Mouse (Mus musculus) right cerebral cortex, postnatal 36 days (tissue): ENCODE measurements around the gene Vps11.
"Not testable (repeated sequence)": the region's sequence is repeated elsewhere in the genome, so short reads cannot be mapped to it uniquely, and the experiment has no call there.

Source experiments
- DNase-seq, 2 experiments: peaks; one replicate each; pipeline ENCODE4 v3.0.0; 2022; ENCODE audit warnings: low spot score in 2 of 2, mixed read lengths in 1 of 2

Vps11 gene

DNA sequence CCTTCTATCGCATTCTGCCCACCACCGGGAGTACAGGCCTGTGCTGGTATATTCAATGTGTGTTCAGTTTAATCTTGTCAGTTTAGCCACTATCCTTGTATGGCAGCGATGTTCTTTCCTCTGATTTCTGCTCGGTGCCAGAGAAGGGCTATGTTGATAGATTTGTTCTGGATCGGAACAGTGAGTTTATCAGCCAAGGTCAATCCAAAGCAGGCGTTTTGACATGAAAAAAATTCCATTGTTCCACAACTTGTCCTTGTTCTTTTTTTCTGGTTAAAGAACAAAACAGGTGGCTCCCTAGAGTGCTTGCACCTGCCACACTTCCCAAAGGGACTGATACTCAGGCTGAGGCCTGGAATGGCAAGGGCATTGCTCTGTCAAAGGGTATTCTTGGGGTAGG is 14.7 kb upstream of the Vps11 start:
- DNase-seq, result no peak

DNA sequence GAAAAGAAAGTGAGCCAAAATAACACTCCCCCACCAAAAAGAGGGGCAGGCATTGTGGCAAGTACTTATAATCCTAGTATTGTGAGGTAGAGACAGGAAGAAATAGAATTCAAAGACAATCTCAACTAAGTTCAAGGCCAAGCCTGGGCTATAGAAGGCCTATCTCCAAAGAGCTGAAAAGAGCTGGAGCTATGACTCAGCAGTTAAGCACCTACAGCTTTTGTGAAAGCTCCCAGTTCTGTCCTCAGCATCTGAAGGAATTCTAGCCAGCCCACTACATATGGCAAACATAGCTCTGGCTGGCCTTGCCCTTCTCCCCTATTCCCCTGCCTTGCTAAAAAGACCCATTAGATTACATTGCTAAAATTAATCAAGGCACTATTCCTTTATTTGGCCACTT is 11.9 kb upstream of the Vps11 start:
- no peak for DNase-seq

DNA sequence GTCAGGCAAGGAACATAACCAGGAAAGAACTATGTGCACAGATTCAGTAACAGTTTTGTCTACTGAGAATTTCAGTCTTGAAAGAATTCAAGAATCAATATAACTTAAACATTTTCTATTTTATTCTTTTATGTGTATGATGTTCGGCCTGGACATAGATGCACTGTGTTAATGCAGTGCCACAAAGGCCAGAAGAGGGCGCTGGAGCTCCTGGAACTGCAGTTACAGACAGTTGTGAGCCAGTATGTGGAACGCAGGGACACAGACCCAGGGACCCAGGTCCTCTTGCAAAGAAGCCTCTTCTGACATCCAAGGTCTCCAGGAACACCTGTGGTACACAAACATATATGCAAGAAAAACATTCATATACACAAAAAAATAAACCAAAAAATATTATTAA is 3.0 kb upstream of the Vps11 start:
- no peak for DNase-seq

DNA sequence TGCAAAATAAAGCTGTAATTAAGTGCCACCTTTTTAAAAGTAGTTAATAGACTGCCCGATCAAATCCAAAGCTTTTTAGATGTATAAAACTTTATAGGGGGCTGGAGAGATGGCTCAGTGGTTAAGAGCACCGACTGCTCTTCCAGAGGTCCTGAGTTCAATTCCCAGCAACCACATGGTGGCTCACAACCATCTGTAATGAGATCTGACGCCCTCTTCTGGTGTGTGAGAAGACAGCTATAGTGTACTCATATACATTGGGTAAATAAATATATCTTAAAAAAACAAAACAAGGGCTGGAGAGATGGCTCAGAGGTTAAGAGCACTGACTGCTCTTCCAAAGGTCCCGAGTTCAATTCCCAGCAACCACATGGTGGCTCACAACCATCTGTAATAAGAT is 461 bp upstream of the Vps11 start:
- DNase-seq, result not testable (repeated sequence)

DNA sequence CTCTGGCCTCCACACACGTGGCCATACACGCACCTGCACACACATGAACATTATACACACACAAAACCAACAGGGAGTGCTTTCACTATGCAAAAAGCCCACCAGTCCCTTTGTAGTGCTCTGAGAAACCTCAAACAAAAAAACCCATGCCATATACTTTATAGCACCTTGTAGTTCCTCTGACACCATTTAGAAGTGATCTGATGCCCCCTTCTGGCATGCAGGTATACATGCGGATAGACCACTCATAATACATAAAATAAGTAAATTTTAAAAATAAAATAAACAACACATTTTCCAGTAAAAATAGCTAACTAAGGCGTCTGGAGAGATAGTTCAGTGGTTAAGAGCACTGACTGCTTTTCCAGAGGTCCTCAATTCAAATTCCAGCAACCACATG is 4.3 kb downstream of the Vps11 start:
- no peak for DNase-seq

DNA sequence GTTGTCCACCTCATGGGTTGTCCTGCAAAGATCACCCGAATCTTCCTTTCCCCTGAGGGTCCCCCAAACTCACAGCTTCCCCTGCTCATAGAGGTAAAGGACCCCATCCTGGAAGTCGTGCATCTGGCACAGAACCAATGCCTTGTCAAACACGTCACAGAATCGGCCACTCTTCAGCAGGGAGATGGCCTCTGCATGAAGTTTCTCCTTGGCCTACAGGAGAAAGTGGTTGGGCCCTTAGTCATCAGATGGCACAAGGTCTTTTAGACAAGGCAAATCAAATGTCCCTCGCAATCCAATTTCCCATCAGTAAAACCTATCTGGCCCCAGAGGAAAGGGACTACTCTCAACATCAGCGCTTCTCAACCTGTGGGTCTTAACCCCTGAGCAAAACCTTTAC is 8.3 kb downstream of the Vps11 start:
- DNase-seq, result no peak

DNA sequence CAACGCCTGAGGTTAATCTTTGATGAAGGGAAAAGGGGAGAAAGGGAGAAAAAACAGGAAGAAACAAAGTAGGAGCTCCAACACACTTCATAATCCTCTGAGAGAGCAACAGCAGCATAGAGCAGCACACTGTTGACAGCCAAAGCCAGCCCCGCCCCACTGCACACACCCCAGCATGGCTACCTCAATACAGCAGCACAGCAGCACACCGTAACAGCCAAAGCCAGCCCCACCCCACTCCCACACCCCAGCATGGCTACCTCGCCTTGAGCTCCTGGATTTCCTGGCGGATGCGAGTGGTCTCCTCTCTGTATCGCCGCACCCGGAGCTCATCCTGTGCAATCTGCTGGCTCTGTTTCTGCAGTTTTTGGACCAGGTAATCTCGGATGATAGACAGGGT is 9.1 kb downstream of the Vps11 start:
- no peak for DNase-seq

DNA sequence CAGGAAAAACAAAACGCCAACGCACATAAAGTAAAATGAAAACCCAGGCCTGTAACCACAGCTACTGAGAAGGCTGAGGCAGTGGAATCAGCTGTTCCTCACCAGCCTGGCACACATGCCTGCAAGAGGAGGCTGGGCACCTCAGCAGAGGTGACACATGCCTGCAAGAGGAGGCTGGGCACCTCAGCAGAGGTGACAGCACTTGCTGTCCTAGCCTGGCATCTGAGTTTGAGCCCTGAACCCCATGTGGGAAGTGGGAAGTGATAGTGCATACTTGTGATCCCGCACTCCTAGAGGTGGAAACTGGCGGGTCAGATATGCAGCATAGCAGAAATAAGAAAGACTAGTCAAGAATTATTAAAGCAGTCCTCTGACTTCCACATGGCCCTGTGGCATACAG is 10.1 kb downstream of the Vps11 start:
- no peak for DNase-seq

DNA sequence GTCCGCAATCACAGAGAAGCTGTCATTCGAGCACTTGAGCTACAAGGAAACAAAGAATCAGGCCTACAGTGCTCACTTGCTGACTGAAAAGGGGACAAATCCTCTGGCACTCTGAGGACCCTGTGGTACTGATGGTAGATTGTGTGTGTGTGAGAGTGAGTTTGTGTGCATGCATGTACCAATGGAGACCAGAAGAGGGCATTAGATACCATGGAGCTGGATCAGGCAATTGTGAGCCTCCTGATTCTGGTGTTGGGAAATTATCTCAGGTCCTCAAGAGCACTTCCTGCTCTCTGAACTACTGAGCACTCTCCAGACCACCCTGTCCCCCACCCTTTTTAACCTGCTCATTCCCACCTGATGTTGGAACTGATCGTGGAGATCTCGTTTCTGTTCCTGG is 12.9 kb downstream of the Vps11 start:
- DNase-seq, result no peak

DNA sequence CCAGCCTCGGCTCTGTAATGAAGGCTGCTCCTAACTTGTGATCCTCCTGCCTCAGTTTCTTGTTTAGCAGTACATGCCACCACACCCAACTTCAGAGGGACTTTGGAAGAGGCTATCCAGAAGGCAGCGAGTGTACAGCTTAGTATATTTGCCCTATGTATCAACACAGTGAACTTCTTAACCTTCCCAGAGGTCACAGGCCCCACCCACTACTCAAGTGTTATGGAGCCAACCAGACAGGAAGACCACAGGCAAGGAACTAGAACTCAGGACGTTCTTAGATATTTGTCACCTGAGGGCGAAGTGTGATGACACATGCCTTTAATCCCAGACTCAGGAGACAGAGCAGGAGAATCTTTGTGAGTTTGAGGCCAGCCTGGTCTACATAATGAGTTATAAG is 13.8 kb downstream of the Vps11 start:
- no peak for DNase-seq

DNA sequence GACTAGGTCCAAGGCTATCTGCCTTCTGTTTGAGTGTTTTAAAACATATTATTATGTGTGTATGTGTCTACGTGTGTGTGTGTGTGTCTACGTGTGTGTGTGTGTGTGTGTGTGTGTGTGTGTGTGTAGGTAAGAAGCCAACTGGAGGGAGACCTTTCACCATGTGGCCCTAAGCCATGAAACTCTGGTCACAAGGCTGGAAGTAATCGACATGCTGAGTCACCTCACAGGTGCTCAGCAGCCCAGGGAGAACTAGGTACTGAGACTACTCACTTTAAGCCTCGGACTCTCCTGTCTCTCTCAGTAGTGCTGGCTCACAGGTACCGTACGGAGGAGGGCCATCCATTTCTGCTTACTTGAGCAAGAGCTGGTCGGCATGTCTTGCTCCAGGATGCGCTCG is 14.3 kb downstream of the Vps11 start:
- DNase-seq, result no peak

DNA sequence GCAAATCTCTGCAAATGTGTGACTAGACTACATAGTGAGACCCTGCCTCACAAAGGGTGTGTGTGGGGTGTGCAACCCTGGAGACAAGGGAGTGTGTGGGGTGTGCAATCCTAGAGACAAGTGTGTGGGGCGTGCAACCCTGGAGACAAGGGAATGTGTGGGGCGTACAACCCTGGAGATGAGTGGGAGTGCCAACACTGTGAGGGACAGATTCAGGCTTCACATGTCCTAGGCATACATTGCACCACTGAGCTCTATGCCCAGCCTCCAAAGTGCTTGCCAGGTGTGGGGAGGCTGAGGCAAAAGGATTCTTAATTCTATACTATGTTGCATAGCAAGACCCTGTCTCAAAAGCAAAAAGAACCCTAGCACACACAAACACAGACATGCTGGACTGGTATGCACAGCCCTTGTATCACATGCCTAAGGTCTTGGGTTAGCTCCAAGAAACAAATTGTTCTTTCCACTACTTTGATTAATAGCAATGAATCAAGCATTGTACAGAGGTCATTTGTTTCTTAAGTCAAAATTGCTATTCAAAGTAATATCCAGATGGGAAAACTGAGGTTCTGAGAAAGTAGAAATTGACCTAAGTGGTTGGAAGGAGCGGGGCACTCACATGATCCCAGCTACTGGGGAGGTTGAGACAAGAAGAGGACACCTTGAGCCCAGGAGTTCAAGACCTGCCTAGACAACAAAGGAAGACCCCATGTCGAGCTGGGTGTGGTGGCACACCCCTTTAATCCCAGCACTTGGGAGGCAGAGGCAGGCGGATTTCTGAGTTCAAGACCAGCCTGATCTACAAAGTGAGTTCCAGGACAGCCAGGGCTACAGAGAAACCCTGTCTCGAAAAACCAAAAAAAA is 15.7 kb downstream of the Vps11 start:
- DNase-seq, result no peak

DNA sequence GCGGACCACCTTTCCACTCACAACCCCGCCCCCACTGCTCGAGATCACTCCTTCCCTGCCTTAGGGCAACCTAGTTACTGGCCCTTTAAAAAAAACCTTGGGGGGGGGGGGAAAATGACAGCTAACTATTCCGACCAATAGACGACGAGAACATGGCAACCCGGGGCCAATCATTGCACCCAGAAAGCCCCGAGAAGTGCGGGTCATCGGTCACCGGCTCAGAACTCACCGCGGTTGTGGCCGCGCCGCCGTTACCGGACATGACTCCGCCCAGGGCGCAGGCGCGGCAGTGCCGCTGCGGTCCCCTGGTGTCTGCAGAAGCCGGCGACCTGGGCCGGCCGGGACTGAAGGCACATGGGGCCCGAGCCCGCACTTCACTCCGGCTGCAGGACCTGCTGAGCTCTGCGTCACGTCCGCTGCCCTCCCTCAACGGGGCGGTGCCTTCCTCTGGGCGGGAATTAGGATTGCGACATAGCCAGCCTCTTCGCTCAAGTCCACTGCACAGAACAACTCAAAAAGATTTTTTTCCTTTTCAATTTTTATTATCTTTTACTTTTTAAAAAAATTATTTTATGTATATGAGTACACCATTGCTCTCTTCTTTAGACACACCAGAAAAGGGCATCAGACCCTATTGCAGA is 17.6 kb downstream of the Vps11 start, which contains the start of gene Hmbs:
Gene Hmbs, minus strand, starts transcription at position 448 of the 641 bp plus-strand sequence.
- DNase-seq, result peak; percentile 86 to 88

DNA sequence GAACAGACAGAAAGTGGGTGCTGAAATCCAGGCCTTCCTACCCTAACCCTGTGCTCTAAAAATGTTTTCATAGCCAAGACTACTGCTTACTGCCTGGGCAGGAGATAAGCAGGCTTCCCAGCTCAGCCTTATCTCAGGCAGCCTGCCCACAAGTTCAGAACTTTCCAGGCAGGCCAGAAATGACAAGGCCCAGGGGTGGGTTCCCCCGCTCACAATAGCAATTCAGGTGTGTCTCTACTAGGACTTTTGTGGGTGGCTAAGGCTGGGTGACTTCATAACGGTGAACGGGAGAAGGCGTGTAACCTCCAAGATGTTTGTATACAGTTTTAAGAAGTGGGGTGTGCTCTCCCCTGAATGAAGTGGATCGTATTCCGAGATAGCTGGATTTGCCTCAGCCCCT is 18.2 kb downstream of the Vps11 start:
- DNase-seq, result no peak

DNA sequence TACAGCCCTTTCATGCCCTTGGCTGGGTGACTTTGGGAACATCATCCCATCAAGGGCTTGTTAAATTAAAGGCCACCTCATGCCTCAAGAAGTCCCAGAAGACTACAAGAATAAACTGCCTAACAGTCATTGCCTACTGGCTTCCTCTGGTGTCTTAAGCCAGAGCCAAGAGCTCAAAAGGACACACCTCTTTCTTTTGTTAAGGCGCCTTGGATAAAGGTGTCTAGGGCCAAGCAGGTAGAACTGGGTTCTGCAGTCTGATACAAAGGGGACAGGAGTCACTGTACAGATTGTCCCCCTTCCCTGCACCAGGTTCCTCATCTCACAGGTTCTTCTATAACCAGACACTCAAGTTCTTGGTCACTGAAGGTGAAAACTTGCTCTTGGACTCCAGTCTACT is 18.9 kb downstream of the Vps11 start:
- no peak for DNase-seq

DNA sequence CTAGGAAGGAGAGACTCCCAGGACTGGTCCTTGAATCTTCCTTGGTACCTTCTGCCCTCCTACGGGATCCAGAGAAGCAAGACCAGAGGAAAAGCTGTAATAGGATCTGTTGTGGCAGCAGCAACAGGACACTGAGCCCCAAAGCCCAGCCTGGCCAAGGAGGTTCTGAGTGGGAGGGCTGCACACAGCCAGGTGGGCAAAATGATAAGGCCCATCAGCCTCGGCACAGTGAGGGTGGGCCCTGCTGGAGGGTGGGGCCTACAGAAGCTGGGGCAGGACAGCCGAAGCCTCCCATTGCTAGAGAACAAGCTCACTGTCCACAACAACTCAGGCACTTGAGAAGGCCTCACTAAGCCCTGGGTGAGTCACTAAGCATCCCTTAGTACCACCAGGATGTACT is 19.3 kb downstream of the Vps11 start:
- no peak for DNase-seq

DNA sequence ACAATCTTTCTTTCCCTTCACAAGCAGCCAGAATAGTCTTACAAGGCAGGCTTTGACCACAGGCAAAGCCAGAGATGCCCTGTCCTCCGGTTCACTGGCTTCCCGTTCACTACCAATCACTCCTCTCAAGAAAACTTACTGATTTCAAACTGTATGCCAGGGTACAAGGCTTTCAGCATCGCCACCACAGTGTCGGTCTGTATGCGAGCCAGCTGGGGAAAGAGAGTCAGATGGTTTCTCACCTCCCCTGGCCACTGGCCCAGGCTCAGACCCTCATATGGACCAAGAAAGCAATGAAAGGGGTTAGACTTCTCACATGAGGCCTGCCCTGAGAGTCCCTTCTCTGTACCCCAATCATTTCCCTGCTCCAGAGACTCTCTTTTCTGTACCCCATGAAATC is 20.0 kb downstream of the Vps11 start:
- DNase-seq, result no peak

DNA sequence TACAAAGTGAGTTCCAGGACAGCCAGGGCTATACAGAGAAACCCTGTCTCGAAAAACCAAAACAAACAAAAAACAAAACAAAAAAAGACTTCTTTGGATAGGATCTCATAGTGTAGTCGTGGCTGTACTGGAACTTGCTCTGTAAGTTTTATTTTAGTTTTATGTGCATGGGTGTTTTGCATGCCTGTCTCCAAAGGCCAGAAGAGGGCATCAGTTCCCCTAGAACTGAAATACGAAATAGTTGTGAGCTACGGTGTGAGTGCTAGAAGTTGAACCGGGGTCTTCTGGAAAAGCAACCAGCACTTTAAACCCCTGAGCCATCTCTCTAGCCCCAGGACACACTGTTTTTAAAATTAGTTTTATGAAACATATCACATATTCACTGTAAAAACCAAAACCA is 22.9 kb downstream of the Vps11 start:
- DNase-seq, result no peak

DNA sequence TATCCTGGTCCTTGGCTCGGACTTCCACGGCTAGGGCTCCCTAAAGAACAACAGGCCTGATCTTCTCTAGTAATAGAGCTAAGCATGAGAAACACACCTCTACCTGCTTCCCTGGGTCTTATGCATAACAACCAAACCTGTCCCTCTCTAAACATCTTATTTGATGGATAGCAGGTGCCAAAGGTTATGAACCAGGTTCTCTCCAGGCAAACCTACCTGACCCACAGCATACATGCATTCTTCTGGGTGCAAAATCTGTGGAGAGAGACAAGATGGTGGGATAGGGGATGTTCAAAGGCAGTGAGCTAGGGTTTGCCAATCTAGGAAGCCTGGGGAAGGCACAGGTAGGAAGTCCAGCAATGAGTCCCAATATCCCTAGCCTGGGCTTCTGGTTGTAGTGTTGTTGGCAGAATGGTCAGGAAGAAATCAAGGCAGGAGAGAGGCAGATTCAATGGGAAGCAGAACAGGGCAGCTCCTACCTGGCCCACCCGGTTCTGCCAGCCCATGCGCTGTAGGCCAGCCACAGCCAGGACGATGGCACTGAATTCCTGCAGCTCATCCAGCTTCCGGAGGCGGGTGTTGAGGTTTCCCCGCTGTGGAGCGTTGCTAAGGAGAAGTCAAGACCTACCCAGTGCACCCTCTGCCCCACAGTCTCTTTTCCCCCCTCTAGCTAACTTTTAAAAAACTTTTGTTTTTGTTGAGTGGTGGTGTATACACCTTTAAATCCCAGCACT is 23.9 kb downstream of the Vps11 start:
- DNase-seq, result no peak

DNA sequence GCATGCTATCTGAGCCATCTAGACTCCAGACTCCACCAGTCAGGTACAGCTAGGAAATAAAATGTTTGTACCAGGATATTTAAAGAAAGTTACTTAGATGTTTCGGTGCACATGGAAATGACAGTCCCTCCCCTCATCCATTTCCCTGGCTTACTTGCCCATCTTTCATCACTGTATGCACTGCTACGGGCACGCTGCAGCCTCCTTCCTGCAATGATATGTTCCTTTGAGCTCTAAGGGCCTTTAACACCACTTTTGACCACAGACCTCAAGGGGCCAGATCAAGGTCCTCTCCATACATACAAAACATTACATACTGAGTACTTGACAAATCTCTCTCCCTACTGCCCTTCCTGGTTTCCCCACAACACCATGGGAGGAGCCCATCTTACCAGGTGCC is 24.5 kb downstream of the Vps11 start:
- no peak for DNase-seq

DNA sequence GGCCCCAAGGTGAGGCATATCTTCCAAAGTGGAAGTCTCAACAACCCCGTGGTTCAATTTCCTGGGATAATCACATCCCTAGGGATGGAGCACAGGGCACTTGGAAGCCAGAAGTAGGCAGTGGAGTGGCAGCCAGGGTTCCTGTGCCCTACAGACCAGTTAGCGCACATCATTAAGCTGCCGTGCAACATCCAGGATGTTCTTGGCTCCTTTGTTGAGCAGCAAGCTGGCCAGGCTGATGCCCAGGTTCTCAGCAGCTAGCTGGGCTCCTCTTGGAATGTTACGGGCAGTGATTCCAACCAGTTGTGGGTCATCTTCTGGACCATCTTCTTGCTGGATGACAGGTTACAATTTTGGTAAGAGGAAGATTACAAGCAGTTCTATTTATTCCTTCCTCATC is 25.0 kb downstream of the Vps11 start:
- DNase-seq, result not testable (repeated sequence)

DNA sequence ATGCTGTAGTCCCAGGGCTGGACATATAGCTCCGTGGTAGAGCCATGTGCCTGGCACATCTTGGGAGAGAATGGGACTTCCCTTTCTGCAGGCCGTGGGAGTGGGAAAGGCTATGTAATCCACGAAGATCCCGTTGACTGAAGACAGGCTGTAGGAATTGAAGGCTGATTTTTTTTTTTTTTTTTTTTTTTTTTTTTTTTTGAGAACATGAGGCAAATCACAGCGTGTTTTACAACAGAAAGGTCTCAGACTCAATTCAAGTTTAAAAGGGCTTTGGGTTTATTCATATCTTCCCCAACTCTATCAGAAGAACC is 25.4 kb downstream of the Vps11 start:
- DNase-seq, result no peak
